Mouse (Mus musculus) thymus, postnatal 10 days (tissue): ENCODE results near the gene Gm6217.
"Not testable (repeated sequence)": the region's sequence is repeated elsewhere in the genome, so short reads cannot be mapped to it uniquely, and the experiment has no call there.

ENCODE experiments used
- DNase-seq, 2 experiments: peaks; one replicate each; pipeline ENCODE4 v3.0.0; 2021; ENCODE audit warnings: low spot score in 2 of 2

Gm6217 gene

GRCm38 (mm10) chr1:82931326-82931725 lies at the start of gene Gm6217:
Gm6217 (minus strand) TSS chr1:82931399.
- DNase-seq = not testable (repeated sequence)

- no peak for DNase-seq
Measured at GRCm38 (mm10) chr1:82977840-82978239, 46.6 kb upstream of the Gm6217 start.

DNA sequence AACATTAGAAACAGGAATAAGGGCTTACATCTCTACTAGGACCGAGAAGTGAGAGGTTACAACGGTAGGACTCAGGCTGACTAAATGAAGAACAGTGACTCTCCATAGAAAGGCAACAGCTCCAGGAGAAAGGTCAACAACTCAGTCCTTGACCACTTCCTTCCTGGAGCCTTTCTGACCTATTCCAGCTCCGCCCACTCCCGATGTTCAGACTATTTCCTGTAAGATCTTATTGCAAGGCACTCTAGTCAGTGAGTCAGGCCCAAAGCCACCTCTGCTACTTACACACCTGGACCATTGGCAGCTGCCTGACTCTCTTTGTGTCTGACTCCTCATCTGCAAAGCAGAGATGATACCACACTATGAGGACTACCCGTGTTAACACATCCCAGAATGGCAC lies 44.6 kb upstream of the Gm6217 start:
- DNase-seq = no peak

DNA sequence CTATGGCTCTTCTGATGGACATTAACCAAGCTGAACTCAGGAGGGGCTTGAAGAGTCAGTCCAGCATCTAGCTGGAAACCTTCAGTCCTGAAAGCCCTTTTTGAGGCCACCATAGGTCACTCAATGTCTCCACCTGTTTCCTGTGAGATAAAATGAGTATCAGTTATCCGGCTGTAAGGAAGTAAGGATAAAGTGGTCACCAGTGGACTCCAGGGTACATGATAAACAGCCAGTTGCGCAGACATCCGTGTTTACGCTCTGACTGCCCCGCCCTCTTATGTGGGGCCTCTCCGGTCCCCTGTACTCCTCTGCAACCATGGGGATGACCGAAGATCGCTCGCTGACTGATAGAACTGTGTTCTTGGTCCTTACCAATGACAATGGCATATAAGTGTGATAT lies 43.1 kb upstream of the Gm6217 start:
- DNase-seq = no peak

DNA sequence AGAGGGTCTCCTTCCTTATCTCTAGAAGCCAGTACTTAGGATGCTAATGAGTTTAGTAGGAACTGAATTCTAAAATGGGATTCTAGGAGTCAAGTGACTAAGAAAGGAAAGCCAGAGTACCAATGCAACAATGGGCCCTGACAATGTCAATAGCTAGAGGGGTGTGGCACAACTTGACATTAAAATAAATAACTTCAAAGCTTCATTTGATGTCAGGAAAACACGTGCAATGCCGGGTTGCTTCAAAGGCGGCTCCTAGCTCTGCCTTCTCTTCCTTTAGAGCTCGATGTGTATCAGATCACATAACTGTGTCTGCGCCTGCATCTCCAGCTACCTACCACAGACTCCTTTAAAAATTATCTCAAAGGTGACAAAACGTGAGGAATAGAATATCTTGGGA lies 42.7 kb upstream of the Gm6217 start:
- DNase-seq = peak; percentile 9 to 12

DNA sequence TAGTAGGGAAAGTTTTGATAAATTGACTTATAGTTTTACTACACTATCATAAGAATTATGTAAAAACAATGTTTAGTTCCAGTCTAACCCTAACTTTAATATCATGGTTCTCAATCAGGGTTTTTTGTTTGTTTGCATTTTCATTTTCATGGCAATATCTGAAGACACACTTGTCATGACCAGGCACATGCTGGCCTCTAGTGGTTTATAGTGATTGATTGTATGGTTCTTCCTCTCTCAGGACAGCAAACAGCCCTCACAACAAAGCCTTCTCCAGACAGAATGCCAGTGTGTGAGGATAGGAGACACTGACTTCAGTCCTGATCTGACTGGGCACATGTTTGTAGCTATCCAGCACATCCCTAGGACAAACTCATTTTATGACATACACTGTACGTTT lies 42.0 kb upstream of the Gm6217 start:
- DNase-seq = no peak

GRCm38 (mm10) chr1:82972046-82972445 lies 40.8 kb upstream of the Gm6217 start:
- DNase-seq = no peak

DNA sequence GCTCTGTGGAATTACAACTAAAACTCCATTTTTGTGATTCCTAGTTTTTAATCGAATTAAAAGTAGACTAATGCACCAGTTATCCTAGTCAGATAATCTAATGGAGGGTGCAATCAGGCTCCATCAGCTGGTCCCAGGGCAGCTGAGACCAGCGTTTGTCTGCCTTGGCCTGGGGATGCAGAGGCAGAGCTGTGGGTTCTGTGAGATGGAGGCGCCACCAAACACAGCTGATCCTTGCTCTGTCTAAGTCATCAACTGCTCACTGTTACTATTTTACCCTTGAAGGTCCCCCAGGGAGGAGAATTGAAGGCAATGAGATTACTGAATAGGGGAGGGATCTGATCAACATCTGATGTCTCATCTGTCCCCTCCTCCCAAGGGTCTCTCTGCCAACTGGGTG lies 35.2 kb upstream of the Gm6217 start:
- no peak for DNase-seq

DNA sequence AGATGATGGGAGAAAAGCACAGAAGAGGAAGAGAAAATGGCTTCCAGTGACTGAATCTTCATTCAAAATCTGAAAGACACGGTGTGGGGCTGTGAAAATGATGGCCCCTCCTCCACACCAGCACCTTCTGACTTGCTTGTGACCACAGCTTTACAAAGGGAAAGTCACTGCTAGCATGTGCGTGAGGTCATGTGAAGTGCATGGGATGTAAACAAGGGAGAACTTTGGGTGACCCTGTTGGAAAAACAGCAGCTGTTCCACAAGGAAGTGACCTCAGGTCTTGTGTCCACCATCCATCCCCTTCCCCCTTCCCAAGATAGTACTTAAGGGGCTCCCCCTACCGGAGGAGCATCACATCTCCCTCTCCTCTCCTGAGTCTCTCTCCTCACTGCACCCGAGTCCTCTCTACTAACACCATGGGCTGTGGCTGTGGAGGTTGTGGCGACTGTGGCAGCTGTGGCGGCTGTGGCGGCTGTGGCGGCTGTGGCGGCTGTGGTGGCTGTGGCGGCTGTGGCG lies 28.7 kb upstream of the Gm6217 start, which contains the start of gene Gm47955:
TSS of gene Gm47955 (plus strand) at position 417 of the 516 bp plus-strand sequence.
- DNase-seq = no peak

GRCm38 (mm10) chr1:82955913-82956312 lies 24.7 kb upstream of the Gm6217 start, which contains the start of gene Gm7544:
Gm7544 (minus strand) TSS chr1:82956013.
- DNase-seq = not testable (repeated sequence)

DNA sequence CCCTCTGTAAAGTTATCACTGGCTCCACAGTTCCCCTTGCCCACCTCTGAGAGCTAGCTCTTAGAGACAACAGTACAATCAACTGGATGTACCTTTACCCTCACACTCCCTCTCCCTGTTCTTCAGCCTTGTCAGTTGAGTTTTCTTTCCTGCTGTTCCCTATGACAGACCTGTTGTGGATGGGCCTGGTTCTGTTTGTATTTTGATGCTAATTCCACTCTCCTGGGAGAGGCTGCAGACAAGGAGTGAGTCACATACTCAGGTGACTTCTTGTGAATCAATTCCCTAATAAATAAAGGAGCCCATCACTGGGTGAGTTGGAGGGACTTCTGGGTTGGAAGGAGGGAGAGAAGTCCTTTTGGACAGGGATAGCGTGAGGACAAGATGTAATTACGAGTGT lies 17.4 kb upstream of the Gm6217 start:
- DNase-seq = no peak

GRCm38 (mm10) chr1:82946029-82946428 lies 14.8 kb upstream of the Gm6217 start:
- DNase-seq = not testable (repeated sequence)

DNA sequence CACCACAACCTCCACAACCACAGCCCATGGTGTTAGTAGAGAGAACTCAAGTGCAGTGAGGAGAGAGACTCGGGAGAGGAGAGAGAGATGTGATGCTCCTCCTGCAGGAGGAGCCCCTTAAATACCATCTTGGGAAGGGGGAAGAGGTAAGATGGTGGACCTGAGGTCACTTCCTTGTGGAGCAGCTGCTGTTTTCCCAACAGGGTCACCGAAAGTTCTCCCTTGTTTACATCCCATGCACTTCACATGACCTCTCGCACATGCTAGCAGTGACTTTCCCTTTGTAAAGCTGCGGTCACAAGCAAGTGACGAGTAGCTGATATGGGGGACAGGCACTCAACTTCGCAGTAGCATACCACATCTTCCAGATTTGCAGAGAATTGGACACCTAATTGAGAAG lies 12.1 kb upstream of the Gm6217 start, which contains the start of gene A030003K21Rik:
TSS of gene A030003K21Rik (minus strand) at position 94 of the 400 bp plus-strand sequence.
- DNase-seq = not testable (repeated sequence)

DNA sequence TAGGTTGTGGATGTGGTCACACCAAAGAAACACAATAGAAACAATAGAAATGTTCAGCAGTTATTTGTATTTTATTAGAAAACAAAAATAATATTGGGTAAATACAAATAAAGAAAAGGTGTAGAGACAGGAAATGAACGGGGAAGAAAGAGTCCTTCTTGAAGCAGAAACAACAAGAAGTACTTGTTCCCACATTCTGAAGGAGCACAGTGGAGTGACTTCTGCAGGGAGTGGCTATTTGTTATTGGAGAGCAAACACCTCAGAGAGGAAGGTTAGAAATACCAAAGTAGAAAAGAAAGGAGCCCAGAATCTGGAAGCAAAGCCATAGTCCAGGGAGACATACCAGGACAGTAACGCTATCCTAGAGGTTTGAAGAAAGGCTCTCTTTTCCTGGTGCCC lies 11.3 kb upstream of the Gm6217 start:
- DNase-seq = not testable (repeated sequence)

DNA sequence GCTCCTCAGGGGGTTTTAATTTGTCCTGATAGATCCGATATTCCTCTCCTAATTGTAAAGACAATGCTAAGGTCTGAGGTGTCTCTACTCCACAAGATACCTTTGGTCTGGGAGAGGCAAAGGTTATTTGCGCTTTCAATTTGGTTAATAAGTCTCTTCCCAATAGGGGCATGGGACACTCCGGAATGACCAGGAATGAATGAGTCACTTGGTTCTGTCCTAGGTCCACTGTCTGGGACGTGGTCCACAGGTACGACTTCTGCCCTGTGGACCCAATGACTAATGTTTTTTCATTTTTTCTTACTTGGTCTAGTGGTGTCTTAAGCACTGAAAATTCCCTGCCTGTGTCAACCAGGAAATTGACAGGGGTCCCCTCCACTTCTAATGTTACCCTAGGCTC lies 7.5 kb upstream of the Gm6217 start:
- DNase-seq = no peak

- DNase-seq = not testable (repeated sequence)
Measured at GRCm38 (mm10) chr1:82930558-82930957, 641 bp downstream of the Gm6217 start.

- no peak for DNase-seq
Measured at GRCm38 (mm10) chr1:82924650-82925049, 6.5 kb downstream of the Gm6217 start, which contains the start of gene A030014E15Rik. A030014E15Rik (plus strand) TSS chr1:82924917.

DNA sequence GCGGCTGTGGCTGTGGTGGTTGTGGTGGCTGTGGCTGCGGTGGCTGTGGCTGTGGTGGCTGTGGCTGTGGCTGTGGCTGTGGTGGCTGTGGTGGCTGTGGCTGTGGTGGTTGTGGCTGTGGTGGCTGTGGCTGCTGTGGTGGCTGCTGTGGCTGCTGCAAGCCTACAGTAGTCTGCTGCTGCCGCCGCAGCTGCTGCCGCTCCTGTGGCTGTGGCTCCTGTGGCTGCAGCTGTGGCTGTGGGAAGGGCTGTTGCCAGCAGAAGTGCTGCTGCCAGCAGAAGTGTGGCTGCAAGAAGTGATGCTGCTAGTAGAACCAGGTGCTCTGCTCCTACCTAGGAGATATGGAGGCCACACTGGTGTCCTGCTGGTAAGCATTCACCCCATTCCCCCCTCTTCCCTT lies 17.8 kb downstream of the Gm6217 start:
- not testable (repeated sequence) for DNase-seq

GRCm38 (mm10) chr1:82913025-82913424 lies 18.2 kb downstream of the Gm6217 start, which contains the start of gene A030005L19Rik:
A030005L19Rik (plus strand) TSS chr1:82913325.
- DNase-seq = no peak

- no peak for DNase-seq
Measured at GRCm38 (mm10) chr1:82905886-82906285, 25.3 kb downstream of the Gm6217 start.

GRCm38 (mm10) chr1:82901201-82901600 lies 30.0 kb downstream of the Gm6217 start:
- no peak for DNase-seq

- peak; percentile 11 to 26 for DNase-seq
Measured at GRCm38 (mm10) chr1:82900567-82900966, 30.6 kb downstream of the Gm6217 start.

- DNase-seq = no peak
Measured at GRCm38 (mm10) chr1:82893269-82893668, 37.9 kb downstream of the Gm6217 start.
